Comparison of ENCODE assay signal across 9 mouse cellular contexts in genomic region chr4:59786661-59787060, GRCm38 (mm10). TPM values are rescaled to one million over a fixed set of nuclear protein-coding genes. Genes with fewer than 3 reads are reported as not detected.
DNase-seq lines count a peak whose midpoint lies in the region; ATAC-seq lines count a peak whose summit lies in the region.
"Had no signal": no experiment of that assay in that cellular context is flagged by ENCODE, and none has a peak within 500 bp of the region (broad histone marks: within the 10 kb centered on the region; RNA-seq: fewer than 3 reads in every experiment).

No protein-coding gene starts in this region.

- no peak overlapping the region for H3K4me2 ChIP-seq in intestine, embryonic 14.5 days (ENCODE audit: low read length)
- no peak overlapping the region for H3K4me2 ChIP-seq in intestine, embryonic 15.5 days (replicated peaks)
- no peak overlapping the region for H3K4me2 ChIP-seq in liver, embryonic 11.5 days
- H3K4me2 ChIP-seq: embryonic facial prominence, embryonic 15.5 days had no signal

- peak; percentile 93 for DNase-seq in intestine, embryonic 14.5 days (ENCODE audit: low spot score)
- DNase-seq in embryo, embryonic 10.5 days (ENCODE audit: low spot score), result peak; percentile 83
- DNase-seq in liver, embryonic 11.5 days (ENCODE audit: low spot score), result peak; percentile 59
- peak; percentile 78 for DNase-seq in ovary, postnatal 14 days (ENCODE audit: low spot score)
- DNase-seq in thymus, postnatal 36 days, result peak; percentile 68 to 77

- no peaks in the 10 kb centered on the region for H3K36me3 ChIP-seq in intestine, embryonic 14.5 days (ENCODE audit: control insufficient read depth, insufficient read depth, low read length)
- no peaks in the 10 kb centered on the region for H3K36me3 ChIP-seq in intestine, embryonic 15.5 days
- no peaks in the 10 kb centered on the region for H3K36me3 ChIP-seq in liver, embryonic 11.5 days (ENCODE audit: control insufficient read depth, insufficient read depth, low read length)
- H3K36me3 ChIP-seq: embryonic facial prominence, embryonic 15.5 days had no signal

- no peak overlapping the region for H3K27ac ChIP-seq in intestine, embryonic 14.5 days (ENCODE audit: low read depth)
- H3K27ac ChIP-seq in intestine, embryonic 15.5 days, result no peak overlapping the region
- H3K27ac ChIP-seq in liver, embryonic 11.5 days (ENCODE audit: low read depth, low read length), result no peak overlapping the region
- H3K27ac ChIP-seq: embryonic facial prominence, embryonic 15.5 days had no signal

- no peak overlapping the region for H3K4me3 ChIP-seq in intestine, embryonic 14.5 days (ENCODE audit: low read depth, low read length)
- H3K4me3 ChIP-seq in intestine, embryonic 15.5 days (replicated peaks), result no peak overlapping the region
- H3K4me3 ChIP-seq in liver, embryonic 11.5 days (ENCODE audit: low read depth, low read length), result no peak overlapping the region
- H3K4me3 ChIP-seq: embryonic facial prominence, embryonic 15.5 days had no signal

- WGBS in intestine, embryonic 14.5 days, result under 1% methylated on average over 7 of the region's 7 CpGs
- 1% methylated on average over 7 of the region's 7 CpGs for WGBS in intestine, embryonic 15.5 days
- WGBS in liver, embryonic 11.5 days, result 2% methylated on average over 7 of the region's 7 CpGs

- no peak overlapping the region for H3K9ac ChIP-seq in intestine, embryonic 14.5 days (ENCODE audit: low read length)
- H3K9ac ChIP-seq in intestine, embryonic 15.5 days, result no peak overlapping the region
- H3K9ac ChIP-seq in liver, embryonic 11.5 days (ENCODE audit: low read depth, low read length), result no peak overlapping the region
- H3K9ac ChIP-seq: embryonic facial prominence, embryonic 15.5 days had no signal

- H3K4me1 ChIP-seq in intestine, embryonic 14.5 days (replicated peaks; ENCODE audit: control insufficient read depth, insufficient read depth, low read length), result no peaks in the 10 kb centered on the region
- H3K4me1 ChIP-seq in intestine, embryonic 15.5 days (replicated peaks), result no peaks in the 10 kb centered on the region
- peaks cover 4% of the 10 kb centered on the region for H3K4me1 ChIP-seq in liver, embryonic 11.5 days (replicated peaks; ENCODE audit: control insufficient read depth, insufficient read depth, low read length)

- ATAC-seq in intestine, embryonic 14.5 days (replicated peaks; ENCODE audit: low FRiP score, low TSS enrichment, low read depth), result no peak
- no peak for ATAC-seq in intestine, embryonic 15.5 days
- peak; percentile 22 for ATAC-seq in activated CD4-positive, CD25-positive, alpha-beta regulatory T cell, adult 4 months
- ATAC-seq in hematopoietic stem cell, adult 5-6 weeks (replicated peaks in 1 of 2; ENCODE audit: insufficient read depth in 1 of 2, low FRiP score in 2 of 2, low TSS enrichment in 1 of 2, low read depth in 1 of 2, poor library complexity in 2 of 2, severe bottlenecking in 2 of 2), result peak; percentile 43 to 46; a peak in 1 of 4 replicates
- ATAC-seq in liver, embryonic 11.5 days (replicated peaks; ENCODE audit: low FRiP score), result no peak

- H3K27me3 ChIP-seq in intestine, embryonic 14.5 days (replicated peaks; ENCODE audit: control insufficient read depth, insufficient read depth, low read length), result no peaks in the 10 kb centered on the region
- no peaks in the 10 kb centered on the region for H3K27me3 ChIP-seq in intestine, embryonic 15.5 days (replicated peaks)
- no peaks in the 10 kb centered on the region for H3K27me3 ChIP-seq in liver, embryonic 11.5 days (replicated peaks; ENCODE audit: control insufficient read depth, insufficient read depth, low read length)
- H3K27me3 ChIP-seq: embryonic facial prominence, embryonic 15.5 days had no signal

- H3K9me3 ChIP-seq in intestine, embryonic 14.5 days (ENCODE audit: control insufficient read depth, low read length), result no peaks in the 10 kb centered on the region
- no peaks in the 10 kb centered on the region for H3K9me3 ChIP-seq in intestine, embryonic 15.5 days
- no peaks in the 10 kb centered on the region for H3K9me3 ChIP-seq in liver, embryonic 11.5 days (ENCODE audit: control insufficient read depth, low read length)
- H3K9me3 ChIP-seq: embryonic facial prominence, embryonic 15.5 days had no signal

RNA-seq across cellular contexts. Expression of gene Inip, which starts 14.7 kb away (rescaled TPM):
- 55.1 and 56.1 TPM in 2 replicates for polyA plus RNA-seq in intestine, embryonic 14.5 days (2014; fragmentation: Nextera tagmentation; extraction: Ambion mirVana)
- polyA plus RNA-seq in intestine, embryonic 15.5 days (2015; fragmentation: Nextera tagmentation; extraction: Ambion mirVana), result 40.4 and 40.5 TPM in 2 replicates
- 10 to 100 TPM; 37.2 to 44.7 TPM for polyA plus RNA-seq in activated CD4-positive, CD25-positive, alpha-beta regulatory T cell, adult 4 months (2017; shearing (Covaris generic))
- total RNA-seq in hematopoietic stem cell, adult 5-6 weeks (2017), result 48.5 and 65.8 TPM in 2 replicates
- polyA plus RNA-seq in liver, embryonic 11.5 days (2014; fragmentation: Nextera tagmentation; extraction: Ambion mirVana), result 49.9 and 53.8 TPM in 2 replicates

RNA-seq across cellular contexts. Expression of gene Snx30, which starts 19.0 kb away (rescaled TPM):
- polyA plus RNA-seq in intestine, embryonic 14.5 days (2014; fragmentation: Nextera tagmentation; extraction: Ambion mirVana), result 6.0 and 6.8 TPM in 2 replicates
- 4.9 and 6.6 TPM in 2 replicates for polyA plus RNA-seq in intestine, embryonic 15.5 days (2015; fragmentation: Nextera tagmentation; extraction: Ambion mirVana)
- 1 to 10 TPM; 1.6 to 1.9 TPM for polyA plus RNA-seq in activated CD4-positive, CD25-positive, alpha-beta regulatory T cell, adult 4 months (2017; shearing (Covaris generic))
- 42.3 and 45.7 TPM in 2 replicates for total RNA-seq in hematopoietic stem cell, adult 5-6 weeks (2017)
- polyA plus RNA-seq in liver, embryonic 11.5 days (2014; fragmentation: Nextera tagmentation; extraction: Ambion mirVana), result 5.7 and 6.5 TPM in 2 replicates

Comparison
In these comparisons a context has a peak if more than half of its experiments do, and no peak if none do; other contexts are left out.
1. ATAC-seq: peak in activated CD4-positive, CD25-positive, alpha-beta regulatory T cell, adult 4 months (single experiment) and hematopoietic stem cell, adult 5-6 weeks (2 of 2); none in intestine, embryonic 14.5 days (single experiment), intestine, embryonic 15.5 days (single experiment) and liver, embryonic 11.5 days (single experiment).
2. Peak in every context shown above with its lines, with median percentiles within 50 percentile points of each other: DNase-seq.